Mouse (Mus musculus): ENCODE results near the gene Mfng. TPM values are rescaled to one million over a fixed set of nuclear protein-coding genes. Genes with fewer than 3 reads are reported as not detected.

The Mfng gene
- polyA plus RNA-seq, 1 experiment from 2014 or later: 7.2 TPM

DNA sequence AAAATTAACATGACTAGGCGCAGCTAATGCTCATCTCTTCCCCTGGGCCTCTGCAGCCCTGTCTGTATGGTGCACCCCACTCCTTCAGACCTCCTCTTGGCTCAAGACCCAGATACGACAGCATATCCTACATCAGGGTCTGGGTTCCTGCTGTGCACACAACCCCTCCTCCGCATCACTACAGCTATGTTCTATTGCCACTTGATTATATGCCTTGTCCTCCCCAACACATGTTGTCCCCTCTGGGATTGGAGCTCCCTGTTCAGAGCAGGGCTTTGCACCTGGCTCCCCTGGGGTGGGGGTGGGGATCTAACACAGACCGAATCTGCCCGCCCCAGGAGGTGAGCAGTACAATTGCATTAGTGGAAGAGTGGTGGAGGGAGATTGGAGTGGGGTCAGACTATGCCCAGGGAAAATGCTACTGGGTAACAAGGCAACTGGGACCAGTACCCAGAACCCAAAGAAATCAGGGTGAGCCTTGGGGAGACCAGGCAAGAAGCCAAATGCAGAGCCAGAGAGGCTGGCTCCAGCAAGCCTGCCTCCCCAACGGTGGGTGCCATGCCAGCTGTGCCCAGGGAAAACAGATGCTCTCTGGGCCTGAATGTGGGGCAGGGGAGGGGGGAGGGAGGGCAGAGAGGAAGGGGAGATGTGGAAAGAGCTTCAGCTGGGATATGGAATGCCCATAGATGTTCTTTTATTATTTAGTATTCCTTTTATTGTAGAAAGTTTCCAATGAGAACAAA, 22.5 kb downstream of the Mfng start:
- no peak for TF ChIP-seq CTCF (IDR thresholded peaks at IDR 0.05; ENCODE audit: low read depth)

DNA sequence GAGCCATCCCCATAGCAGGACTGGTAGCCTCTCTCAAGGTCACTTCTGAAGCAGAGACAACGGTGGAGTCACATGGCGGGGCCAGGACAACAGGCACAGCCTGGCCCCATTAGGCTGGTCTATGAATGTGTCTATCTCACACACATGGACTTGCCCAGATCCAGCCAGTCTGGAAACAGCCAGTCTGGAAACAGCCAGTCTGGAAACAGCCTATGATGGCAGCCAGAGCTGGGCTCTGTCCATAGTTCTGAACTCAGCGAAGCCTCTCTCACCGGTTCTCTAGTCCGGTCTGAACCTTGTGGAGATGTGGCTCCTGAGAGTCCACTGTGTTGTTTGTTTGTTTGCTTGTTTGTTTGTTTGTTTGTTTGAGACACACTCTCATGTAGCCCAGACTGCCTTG, 23.4 kb downstream of the Mfng start:
- H3K4me3 ChIP-seq (ENCODE audit: low read depth, low read length): no peak overlapping the region
- no peaks in the 10 kb centered on the region for H3K36me3 ChIP-seq (ENCODE audit: control insufficient read depth, insufficient read depth)
- no peak overlapping the region for H3K4me2 ChIP-seq (replicated peaks; ENCODE audit: low read depth)
- TF ChIP-seq CTCF (IDR thresholded peaks at IDR 0.05; ENCODE audit: low read depth): no peak
- no peaks in the 10 kb centered on the region for H3K27me3 ChIP-seq (replicated peaks; ENCODE audit: control insufficient read depth, insufficient read depth, low read length)
- peak; percentile 25; the same call in 1 of the 2 replicates for ATAC-seq
- no peak overlapping the region for H3K27ac ChIP-seq (ENCODE audit: low read depth, low read length)
- no peaks in the 10 kb centered on the region for H3K9me3 ChIP-seq (ENCODE audit: control insufficient read depth)
- WGBS: 40% methylated on average over 5 of the region's 5 CpGs
- no peak overlapping the region for H3K9ac ChIP-seq (ENCODE audit: low read depth, low read length)
- H3K4me1 ChIP-seq (replicated peaks; ENCODE audit: control insufficient read depth, insufficient read depth, low read length): no peaks in the 10 kb centered on the region

More for the DNA sequence above, 22.5 kb downstream of the Mfng start:
- Histone ChIP-seq H3K27me3 (replicated peaks; ENCODE audit: control insufficient read depth, insufficient read depth, low read length) (no peaks in the 10 kb centered on the region), H3K4me2 (replicated peaks; ENCODE audit: low read depth) (no peak overlapping the region), H3K9me3 (ENCODE audit: control insufficient read depth) (no peaks in the 10 kb centered on the region), H3K9ac (ENCODE audit: low read depth, low read length) (no peak overlapping the region), H3K27ac (ENCODE audit: low read depth, low read length) (no peak overlapping the region), H3K4me3 (ENCODE audit: low read depth, low read length) (no peak overlapping the region), H3K36me3 (ENCODE audit: control insufficient read depth, insufficient read depth) (no peaks in the 10 kb centered on the region), H3K4me1 (replicated peaks; ENCODE audit: control insufficient read depth, insufficient read depth, low read length) (no peaks in the 10 kb centered on the region)
- 0 out of 2 replicates have a peak, but pooled peaks have one; percentile 19 for ATAC-seq
- 57% methylated on average over 6 of the region's 6 CpGs for WGBS

DNA sequence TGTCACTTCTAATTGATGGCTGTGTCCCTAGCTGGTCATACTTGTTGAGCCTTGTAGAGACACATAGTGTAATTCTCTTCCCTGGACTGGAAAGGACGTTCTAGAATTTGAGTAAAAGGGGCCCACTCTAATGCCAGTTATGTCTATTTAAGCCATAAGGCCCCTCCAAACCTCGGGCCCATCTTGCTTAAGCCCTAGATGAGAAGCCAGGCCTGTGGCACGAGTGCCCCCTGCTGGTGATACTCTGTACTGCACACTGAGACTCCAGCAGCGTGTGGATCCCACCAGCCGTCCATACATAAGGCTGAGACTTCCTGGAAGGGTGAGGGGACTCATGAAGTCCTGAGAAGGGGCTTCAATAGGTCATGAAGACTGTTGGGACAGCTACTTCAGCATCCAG, 29.1 kb downstream of the Mfng start:
- no peaks in the 10 kb centered on the region for H3K27me3 ChIP-seq (replicated peaks; ENCODE audit: control insufficient read depth, insufficient read depth, low read length)
- no peaks in the 10 kb centered on the region for H3K4me1 ChIP-seq (replicated peaks; ENCODE audit: control insufficient read depth, insufficient read depth, low read length)
- 5% methylated on average over 5 of the region's 5 CpGs for WGBS
- no peaks in the 10 kb centered on the region for H3K9me3 ChIP-seq (ENCODE audit: control insufficient read depth)
- no peak overlapping the region for H3K27ac ChIP-seq (ENCODE audit: low read depth, low read length)
- no peak overlapping the region for H3K9ac ChIP-seq (ENCODE audit: low read depth, low read length)
- ATAC-seq: no peak
- H3K4me2 ChIP-seq (replicated peaks; ENCODE audit: low read depth): no peak overlapping the region
- no peak overlapping the region for H3K4me3 ChIP-seq (ENCODE audit: low read depth, low read length)
- peak; percentile 97 for TF ChIP-seq CTCF (IDR thresholded peaks at IDR 0.05; ENCODE audit: low read depth)
- no peaks in the 10 kb centered on the region for H3K36me3 ChIP-seq (ENCODE audit: control insufficient read depth, insufficient read depth)

DNA sequence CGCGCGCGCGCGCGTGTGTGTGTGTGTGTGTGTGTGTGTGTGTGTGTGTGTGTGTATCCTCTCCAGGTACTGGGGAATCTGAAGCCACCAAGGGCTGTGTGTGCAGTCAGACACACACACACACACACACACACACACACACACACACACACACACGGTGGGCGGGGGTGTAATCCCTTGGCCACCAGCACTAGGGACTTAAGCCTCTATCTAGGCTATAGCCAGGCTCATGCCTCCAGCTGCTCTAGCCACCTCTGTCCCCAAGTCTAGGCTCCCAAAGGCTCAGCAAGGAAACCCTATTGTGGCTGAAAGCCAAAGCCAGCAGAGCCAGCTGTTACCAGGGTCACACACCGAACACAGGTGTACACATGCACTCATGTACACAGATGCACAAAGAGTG, 30.4 kb downstream of the Mfng start:
- WGBS: 70% methylated on average over 10 of the region's 10 CpGs
- no peak for ATAC-seq

DNA sequence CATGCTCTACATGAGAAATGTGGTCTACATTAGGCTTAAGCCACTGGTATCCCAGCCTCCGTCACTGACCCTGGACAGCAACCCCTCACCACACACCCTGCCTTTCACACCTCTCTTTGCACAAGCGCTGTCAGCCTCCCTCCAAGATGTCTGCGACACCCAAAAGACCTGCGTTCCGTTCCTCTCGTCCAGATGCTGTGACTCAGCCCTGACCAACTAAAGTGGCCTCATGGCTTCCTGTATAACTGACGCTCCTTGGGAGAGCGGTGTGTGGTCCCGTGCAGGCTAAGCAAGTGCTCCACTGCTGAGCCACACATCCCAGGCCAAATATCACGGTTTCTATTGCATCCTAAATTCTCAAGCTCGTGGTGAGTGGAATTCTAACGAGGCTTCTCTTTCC, 32.6 kb downstream of the Mfng start:
- Histone ChIP-seq H3K27ac (ENCODE audit: low read depth, low read length) (no peak overlapping the region), H3K9me3 (ENCODE audit: control insufficient read depth) (no peaks in the 10 kb centered on the region), H3K9ac (ENCODE audit: low read depth, low read length) (no peak overlapping the region), H3K4me2 (replicated peaks; ENCODE audit: low read depth) (no peak overlapping the region), H3K27me3 (replicated peaks; ENCODE audit: control insufficient read depth, insufficient read depth, low read length) (peaks cover 3% of the 10 kb centered on the region), H3K4me1 (replicated peaks; ENCODE audit: control insufficient read depth, insufficient read depth, low read length) (no peaks in the 10 kb centered on the region), H3K36me3 (ENCODE audit: control insufficient read depth, insufficient read depth) (no peaks in the 10 kb centered on the region), H3K4me3 (ENCODE audit: low read depth, low read length) (no peak overlapping the region)
- TF ChIP-seq CTCF (IDR thresholded peaks at IDR 0.05; ENCODE audit: low read depth): no peak
- no peak for ATAC-seq
- 51% methylated on average over 12 of the region's 12 CpGs for WGBS

More for the DNA sequence above, 30.4 kb downstream of the Mfng start:
- Histone ChIP-seq H3K36me3 (ENCODE audit: control insufficient read depth, insufficient read depth) (no peaks in the 10 kb centered on the region), H3K4me1 (replicated peaks; ENCODE audit: control insufficient read depth, insufficient read depth, low read length) (no peaks in the 10 kb centered on the region), H3K9me3 (ENCODE audit: control insufficient read depth) (no peaks in the 10 kb centered on the region), H3K9ac (ENCODE audit: low read depth, low read length) (no peak overlapping the region), H3K4me2 (replicated peaks; ENCODE audit: low read depth) (no peak overlapping the region), H3K4me3 (ENCODE audit: low read depth, low read length) (no peak overlapping the region), H3K27ac (ENCODE audit: low read depth, low read length) (no peak overlapping the region), H3K27me3 (replicated peaks; ENCODE audit: control insufficient read depth, insufficient read depth, low read length) (no peaks in the 10 kb centered on the region)
- TF ChIP-seq CTCF (IDR thresholded peaks at IDR 0.05; ENCODE audit: low read depth): no peak

DNA sequence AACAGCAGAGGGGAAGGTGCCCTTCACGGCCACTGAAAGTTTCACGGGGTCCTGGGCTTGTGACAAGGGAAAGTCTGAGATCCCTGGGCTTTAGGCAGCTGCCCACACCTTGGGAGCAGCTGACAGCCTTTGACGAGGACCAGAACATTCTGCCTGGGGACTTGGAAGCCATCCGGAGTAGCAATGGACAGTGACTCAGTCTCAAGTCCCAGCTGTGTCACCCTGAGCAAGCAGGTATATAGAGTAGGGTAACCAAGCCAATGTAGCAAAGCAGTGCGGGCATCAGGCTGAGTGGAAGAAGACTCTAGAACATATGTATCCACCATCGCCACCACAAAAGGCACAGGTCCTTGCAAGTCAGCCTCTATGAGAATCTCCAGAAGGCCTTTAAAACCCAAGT, 36.1 kb downstream of the Mfng start:
- WGBS: 61% methylated on average over 6 of the region's 6 CpGs
- H3K4me1 ChIP-seq (replicated peaks; ENCODE audit: control insufficient read depth, insufficient read depth, low read length): no peaks in the 10 kb centered on the region

More for the DNA sequence above, 36.1 kb downstream of the Mfng start:
- Histone ChIP-seq H3K9ac (ENCODE audit: low read depth, low read length) (no peak overlapping the region), H3K4me3 (ENCODE audit: low read depth, low read length) (no peak overlapping the region), H3K36me3 (ENCODE audit: control insufficient read depth, insufficient read depth) (no peaks in the 10 kb centered on the region), H3K4me2 (replicated peaks; ENCODE audit: low read depth) (no peak overlapping the region), H3K27ac (ENCODE audit: low read depth, low read length) (no peak overlapping the region), H3K27me3 (replicated peaks; ENCODE audit: control insufficient read depth, insufficient read depth, low read length) (peaks cover 9% of the 10 kb centered on the region), H3K9me3 (ENCODE audit: control insufficient read depth) (no peaks in the 10 kb centered on the region)
- no peak for TF ChIP-seq CTCF (IDR thresholded peaks at IDR 0.05; ENCODE audit: low read depth)
- ATAC-seq: no peak
